Mouse (Mus musculus): ENCODE results near the gene Capns1.

DNA sequence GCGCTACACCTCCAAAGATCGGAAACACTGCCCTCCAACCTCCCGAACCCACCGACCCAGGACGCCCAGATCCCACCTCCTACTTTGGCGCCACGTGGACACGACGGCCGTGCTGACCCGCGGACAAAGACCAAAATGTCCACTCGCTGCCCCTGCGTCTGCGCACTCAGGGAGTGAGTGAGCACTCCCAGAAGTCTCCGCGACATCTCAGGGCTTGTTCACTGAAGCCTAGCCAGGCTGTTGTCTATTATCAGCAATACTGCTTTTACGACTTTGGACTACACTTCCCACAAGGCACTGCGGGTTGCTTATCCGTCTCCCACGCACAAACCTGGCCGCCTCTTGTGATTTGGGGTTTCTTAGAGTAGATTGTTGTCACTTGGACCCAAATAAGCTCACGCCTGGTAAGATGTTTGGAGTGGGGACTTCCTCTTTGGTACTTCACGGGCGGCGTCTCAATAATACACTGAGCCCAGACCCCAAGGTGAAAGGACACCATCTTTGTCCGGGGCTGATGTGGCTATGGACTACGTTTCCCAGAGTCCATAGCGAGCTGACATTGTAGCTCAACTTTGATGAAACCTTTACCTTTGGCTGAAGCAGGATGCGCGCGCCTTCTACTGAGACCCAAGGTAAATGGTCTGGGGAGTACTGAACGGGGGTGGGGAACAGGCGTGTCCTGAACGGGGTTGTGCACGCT, 28.9 kb downstream of the Capns1 start, which contains the start of gene Zfp146:
- TF ChIP-seq GATA1 (IDR thresholded peaks at IDR 0.05; ENCODE audit: low read length) (peak; percentile 79), TAL1 (IDR thresholded peaks at IDR 0.05; ENCODE audit: low read length) (no peak)
